Mouse (Mus musculus) cortical plate, adult 2 months (tissue): ENCODE measurements around the gene Col23a1. TPM values are rescaled to one million over a fixed set of nuclear protein-coding genes. Genes with fewer than 3 reads are reported as not detected.

Source experiments
- H3K27ac ChIP-seq: fragments of 200-500 bp; 2 replicates; pipeline ENCODE4 v1.5.1; 2012; ENCODE audit warnings: low read length, control low read depth, inconsistent platforms; ENCODE audit not compliant: insufficient read depth
- H3K4me1 ChIP-seq: fragments of 200-500 bp; 2 replicates; pipeline ENCODE4 v1.6.1; 2011; ENCODE audit warnings: low read length; ENCODE audit not compliant: control insufficient read depth, insufficient read depth
- H3K4me3 ChIP-seq: fragments of 200-500 bp; 2 replicates; pipeline ENCODE4 v1.5.1; 2011; ENCODE audit warnings: mild to moderate bottlenecking, low read length, control low read depth; ENCODE audit not compliant: insufficient read depth
- CTCF ChIP-seq: fragments of 200-500 bp; IDR thresholded peaks from 2 replicates; pipeline ENCODE4 v1.5.1; 2011; ENCODE audit warnings: mild to moderate bottlenecking, control low read depth, low read length; ENCODE audit not compliant: insufficient read depth; ENCODE audit errors: extremely low read depth
- POLR2A ChIP-seq: fragments of 200-500 bp; IDR thresholded peaks from 2 replicates; pipeline ENCODE4 v1.6.1; 2011; ENCODE audit warnings: mild to moderate bottlenecking, low read length, control low read depth; ENCODE audit not compliant: insufficient read depth; ENCODE audit errors: extremely low read depth
- polyA plus RNA-seq: library from polyadenylated mRNA; depleted of rRNA; stranded (reverse); fragments of >200 nt; gene quantifications from 2 replicates; pipeline ENCODE4 v1.2.3, GENCODE M21; 2012

Col23a1 gene
- polyA plus RNA-seq, 1 experiment = 7.3 TPM

DNA sequence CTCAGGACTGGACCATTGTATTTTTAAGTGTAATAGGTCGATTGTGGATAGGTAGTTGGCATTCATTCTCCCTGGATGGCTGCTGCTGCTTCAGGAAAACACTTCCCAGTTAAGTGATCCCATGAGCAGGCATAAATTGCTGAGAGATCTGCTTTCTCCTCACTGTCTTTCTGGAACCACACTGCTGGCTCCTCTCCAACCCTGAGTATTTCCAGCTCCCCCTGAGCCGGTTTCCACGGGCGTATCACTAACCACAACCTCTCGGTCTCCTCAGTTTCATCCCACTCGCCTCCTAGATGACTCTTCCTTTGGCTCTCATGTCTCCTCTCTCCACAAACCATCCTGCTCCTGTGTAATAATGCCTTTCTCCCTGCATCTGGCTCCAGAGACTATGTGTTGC is 228.9 kb downstream of the Col23a1 start:
- H3K27ac ChIP-seq = no peak overlapping the region

DNA sequence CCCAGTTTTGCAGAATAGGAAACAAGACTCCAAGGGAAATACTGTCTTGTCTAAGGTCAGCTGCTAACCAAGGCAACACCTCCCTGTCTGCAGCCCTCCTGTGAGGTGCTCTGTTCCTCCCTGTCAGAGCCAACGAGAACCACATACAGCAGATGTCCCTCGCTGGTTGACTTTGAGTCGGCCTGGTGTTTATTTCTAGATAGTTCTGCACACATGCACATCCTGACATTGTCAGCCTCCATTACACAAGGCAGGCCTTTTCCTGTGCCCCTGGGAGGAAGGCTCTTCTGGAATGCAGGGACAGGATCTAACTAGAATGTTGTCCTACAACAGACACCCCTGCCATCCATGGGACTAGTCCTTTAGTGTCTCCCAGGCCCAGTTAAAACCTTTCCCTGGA is 231.7 kb downstream of the Col23a1 start:
- Histone ChIP-seq H3K4me1 (no peaks in the 10 kb centered on the region), H3K27ac (no peak overlapping the region), H3K4me3 (no peak overlapping the region)
- TF ChIP-seq CTCF (no peak), POLR2A (no peak)

More for the DNA sequence above, 228.9 kb downstream of the Col23a1 start:
- H3K4me3 ChIP-seq = no peak overlapping the region
- H3K4me1 ChIP-seq = no peaks in the 10 kb centered on the region
- TF ChIP-seq POLR2A (no peak), CTCF (no peak)

DNA sequence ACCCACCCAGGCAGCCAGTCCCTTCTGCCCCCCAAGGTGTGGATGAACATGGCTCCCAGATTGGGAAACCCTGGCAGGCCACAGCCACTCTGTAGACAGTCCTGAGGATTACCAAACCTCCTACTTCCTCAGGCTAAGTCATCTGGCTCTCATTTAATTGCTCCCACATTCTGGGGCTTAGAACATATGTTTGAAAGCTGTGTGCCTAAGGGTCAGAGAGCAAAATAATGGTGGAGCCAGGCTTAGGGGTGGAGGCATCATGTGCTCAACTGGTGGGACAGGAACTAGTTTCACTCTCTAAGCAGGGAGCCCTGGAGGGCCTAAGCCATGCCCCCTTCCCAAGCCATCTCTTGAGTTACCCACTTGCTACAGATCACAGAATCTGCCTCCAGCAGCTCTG is 233.5 kb downstream of the Col23a1 start:
- TF ChIP-seq POLR2A (no peak), CTCF (no peak)
- H3K27ac ChIP-seq = no peak overlapping the region
- H3K4me3 ChIP-seq = no peak overlapping the region
- H3K4me1 ChIP-seq = peaks cover 1% of the 10 kb centered on the region; the same call in 1 of the 2 replicates

- Histone ChIP-seq H3K4me3 (no peak overlapping the region), H3K27ac (no peak overlapping the region), H3K4me1 (peaks cover 1% of the 10 kb centered on the region; the same call in 1 of the 2 replicates)
- TF ChIP-seq POLR2A (no peak), CTCF (no peak)
These were observed 233.9 kb downstream of the Col23a1 start for GRCm38 (mm10) chr11:51523625-51524024.

DNA sequence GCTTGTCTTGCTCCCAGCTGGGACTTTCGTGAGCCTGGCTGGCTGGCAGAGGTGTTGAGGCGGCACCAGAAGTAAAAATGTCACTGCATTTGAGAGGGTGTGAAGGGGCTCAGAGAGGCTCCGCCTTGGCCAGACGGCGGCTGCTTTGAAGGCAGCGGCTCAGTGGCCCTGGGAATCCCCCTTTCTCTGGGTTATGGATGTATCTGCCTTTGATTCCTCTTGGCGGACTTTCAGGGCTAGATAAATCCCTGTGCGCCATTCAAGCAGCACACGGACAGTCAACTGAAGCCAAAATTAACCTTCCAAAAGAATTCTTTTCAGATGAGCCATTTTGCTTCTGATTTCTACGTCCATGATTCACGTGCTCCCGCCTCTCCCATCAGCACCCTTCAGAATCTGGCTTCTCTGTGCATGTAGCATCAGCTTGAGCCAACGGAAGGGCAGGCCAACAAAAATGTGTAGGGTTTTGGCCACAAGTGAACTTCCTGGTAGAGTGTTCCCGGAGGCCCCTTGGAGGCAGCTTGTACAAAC is 237.0 kb downstream of the Col23a1 start:
- peaks cover 1% of the 10 kb centered on the region; the same call in 1 of the 2 replicates for H3K4me1 ChIP-seq
- no peak overlapping the region for H3K27ac ChIP-seq
- TF ChIP-seq CTCF (no peak), POLR2A (no peak)
- H3K4me3 ChIP-seq = no peak overlapping the region

GRCm38 (mm10) chr11:51533128-51533533 is 243.4 kb downstream of the Col23a1 start:
- no peak overlapping the region for H3K27ac ChIP-seq
- H3K4me3 ChIP-seq = no peak overlapping the region
- TF ChIP-seq CTCF = no peak
- no peak for TF ChIP-seq POLR2A
- H3K4me1 ChIP-seq = no peaks in the 10 kb centered on the region

GRCm38 (mm10) chr11:51534314-51534713 is 244.6 kb downstream of the Col23a1 start:
- no peak overlapping the region for H3K4me3 ChIP-seq
- TF ChIP-seq POLR2A (no peak), CTCF (peak; percentile 55; the same call in 1 of the 2 replicates)
- H3K4me1 ChIP-seq = no peaks in the 10 kb centered on the region
- H3K27ac ChIP-seq = no peak overlapping the region

GRCm38 (mm10) chr11:51538388-51538787 is 248.7 kb downstream of the Col23a1 start:
- no peak for TF ChIP-seq POLR2A
- no peak for TF ChIP-seq CTCF
- Histone ChIP-seq H3K4me1 (no peaks in the 10 kb centered on the region), H3K27ac (no peak overlapping the region), H3K4me3 (no peak overlapping the region)

DNA sequence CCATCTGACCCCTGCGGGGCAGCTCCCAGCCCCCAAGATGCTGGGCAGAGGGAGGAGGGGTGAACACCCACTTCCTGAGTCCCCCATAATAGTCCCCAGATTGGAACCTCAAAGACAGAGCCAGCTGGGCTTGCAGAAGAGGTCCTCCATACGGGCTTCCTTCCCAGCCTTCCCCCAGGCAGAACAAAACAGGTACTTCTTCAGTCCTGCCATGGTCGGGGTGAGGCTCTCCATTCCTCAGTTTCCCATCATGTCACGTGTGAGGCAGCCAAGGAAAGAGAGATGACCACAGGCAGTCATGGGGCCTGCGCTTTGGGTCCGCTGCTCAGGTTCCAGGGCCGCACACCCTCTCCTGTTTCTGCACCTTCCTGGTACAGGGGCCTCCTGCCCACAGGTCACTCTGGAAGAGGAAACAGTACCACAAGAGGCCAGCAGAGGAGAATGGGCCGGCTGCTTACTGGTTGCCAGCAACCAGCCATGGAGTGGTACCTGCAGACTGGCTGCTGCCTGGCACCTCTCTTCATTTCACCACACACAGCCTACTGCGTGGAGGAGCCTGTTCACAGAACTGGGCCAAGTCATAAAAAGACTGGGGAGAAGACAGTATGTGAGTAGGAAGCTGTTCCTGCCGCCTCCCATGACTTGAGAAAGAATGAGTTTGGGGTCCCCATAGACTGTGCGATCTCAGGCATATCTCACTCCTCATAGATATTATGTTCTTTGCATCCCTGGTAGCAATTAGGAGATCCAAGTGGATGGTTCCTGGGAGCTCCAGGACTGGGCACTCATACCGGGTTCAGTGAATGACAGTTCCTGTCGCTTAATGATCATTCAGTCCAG is 249.4 kb downstream of the Col23a1 start:
- no peak overlapping the region for H3K27ac ChIP-seq
- no peak overlapping the region for H3K4me3 ChIP-seq
- H3K4me1 ChIP-seq = no peaks in the 10 kb centered on the region
- TF ChIP-seq CTCF (no peak), POLR2A (no peak)

DNA sequence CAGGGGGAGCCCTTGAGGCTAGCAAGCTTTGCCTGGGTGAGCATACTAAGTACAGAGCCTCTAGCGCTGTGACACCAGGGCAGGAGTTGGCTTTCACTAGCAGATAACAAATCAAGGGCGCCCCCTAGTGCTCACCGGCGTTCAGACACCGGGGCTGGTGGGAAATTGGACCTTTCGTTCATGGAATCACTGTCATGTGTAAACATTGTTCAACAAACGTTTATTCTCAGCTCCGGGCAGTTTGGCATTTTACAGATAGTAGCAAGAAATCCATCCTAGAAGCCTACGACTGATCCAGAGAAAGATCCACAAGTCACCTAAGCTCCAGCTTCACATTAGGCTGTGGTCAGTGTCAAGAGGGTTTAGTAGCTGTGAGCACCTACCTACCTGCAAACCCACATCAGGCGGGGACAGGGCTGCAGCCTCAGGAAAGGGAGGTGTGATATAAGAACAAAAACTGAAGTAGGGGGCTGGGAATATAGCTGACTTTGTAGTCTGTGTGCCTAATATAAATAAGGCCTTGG is 250.1 kb downstream of the Col23a1 start:
- TF ChIP-seq POLR2A (no peak), CTCF (peak; percentile 93)
- H3K4me1 ChIP-seq = no peaks in the 10 kb centered on the region
- H3K27ac ChIP-seq = no peak overlapping the region
- H3K4me3 ChIP-seq = no peak overlapping the region
